Mouse (Mus musculus) ES-E14 (cell line): ENCODE measurements around the gene Fam25c. TPM values are rescaled to one million over a fixed set of nuclear protein-coding genes. Genes with fewer than 3 reads are reported as not detected.
"Not testable (repeated sequence)": the region's sequence is repeated elsewhere in the genome, so short reads cannot be mapped to it uniquely, and the experiment has no call there.

ENCODE experiments used
- DNase-seq: peaks from one replicate; pipeline ENCODE4 v3.0.0-alpha.2; 2013; ENCODE audit warnings: low read depth, low spot score
- H3K27ac ChIP-seq: 2 replicates; pipeline ENCODE4 v1.5.1; 2012; ENCODE audit warnings: low read depth, mild to moderate bottlenecking, low read length, moderate library complexity, mixed read lengths; ENCODE audit not compliant: poor library complexity, insufficient read depth, severe bottlenecking
- H3K36me3 ChIP-seq: 2 replicates; pipeline ENCODE4 v1.6.1; 2012; ENCODE audit warnings: mild to moderate bottlenecking, low read length, moderate library complexity, mixed read lengths; ENCODE audit not compliant: control insufficient read depth, poor library complexity, insufficient read depth, severe bottlenecking
- H3K4me1 ChIP-seq, 2 experiments: fragments of 150-350 bp in 1 of 2; sonication (generic) in 1 of 2; 2 replicates each; pipeline ENCODE4 v1.6.1; 2012; ENCODE audit warnings: low read length in 2 of 2, mild to moderate bottlenecking in 1 of 2, mixed read lengths in 1 of 2; ENCODE audit not compliant: control insufficient read depth in 2 of 2, insufficient read depth in 2 of 2, poor library complexity in 1 of 2
- H3K4me3 ChIP-seq, 2 experiments: fragments of 150-350 bp in 1 of 2; sonication (generic) in 1 of 2; 2 replicates each; pipeline ENCODE4 v1.5.1; 2012; ENCODE audit warnings: low read length in 2 of 2, low read depth in 1 of 2, mild to moderate bottlenecking in 1 of 2, mixed read lengths in 1 of 2; ENCODE audit not compliant: insufficient read depth in 1 of 2, poor library complexity in 1 of 2, severe bottlenecking in 1 of 2
- H3K9ac ChIP-seq: 2 replicates; pipeline ENCODE4 v1.6.1; 2012; ENCODE audit warnings: low read depth, mild to moderate bottlenecking, low read length, mixed read lengths; ENCODE audit not compliant: poor library complexity, insufficient read depth, severe bottlenecking
- H3K9me3 ChIP-seq: fragments of 150-350 bp; sonication (generic); 2 replicates; pipeline ENCODE4 v1.6.1; 2012; ENCODE audit warnings: low read depth, mild to moderate bottlenecking, low read length; ENCODE audit not compliant: control insufficient read depth, insufficient read depth
- CHD2 ChIP-seq: IDR thresholded peaks from 2 replicates; pipeline ENCODE4 v1.6.1; 2014; ENCODE audit warnings: mild to moderate bottlenecking, low read depth, low read length, inconsistent platforms
- HCFC1 ChIP-seq: IDR thresholded peaks from 2 replicates; pipeline ENCODE4 v1.6.1; 2012; ENCODE audit warnings: low read length, inconsistent platforms, borderline replicate concordance; ENCODE audit not compliant: insufficient read depth
- MAFK ChIP-seq: IDR thresholded peaks from 2 replicates; pipeline ENCODE4 v1.6.1; 2014; ENCODE audit warnings: mild to moderate bottlenecking, low read depth, low read length, inconsistent platforms; ENCODE audit not compliant: insufficient read depth
- ZC3H11A ChIP-seq: IDR thresholded peaks from 2 replicates; pipeline ENCODE4 v1.6.1; 2012; ENCODE audit warnings: low read depth, mild to moderate bottlenecking, inconsistent platforms, low read length, borderline replicate concordance
- ZNF384 ChIP-seq: IDR thresholded peaks from 2 replicates; pipeline ENCODE4 v1.6.1; 2012; ENCODE audit warnings: low read depth, low read length, inconsistent platforms
- in situ Hi-C, 2 experiments: fragments of 600-800 bp; cut with MboI; formaldehyde crosslinking; loops; one replicate each; pipeline ENCODE4 v1.15.1; 2025; ENCODE audit warnings: low sequenced_read_pairs in 2 of 2, inconsistent platforms in 1 of 2; ENCODE audit not compliant: unreplicated experiment in 2 of 2
- total RNA-seq: library from RNA; depleted of rRNA; stranded (reverse); fragments of 300-350 nt; gene quantifications from 2 replicates; pipeline ENCODE4 v1.2.3, GENCODE M21; 2012

Gene Fam25c
- total RNA-seq, 1 experiment = 145 TPM

DNA sequence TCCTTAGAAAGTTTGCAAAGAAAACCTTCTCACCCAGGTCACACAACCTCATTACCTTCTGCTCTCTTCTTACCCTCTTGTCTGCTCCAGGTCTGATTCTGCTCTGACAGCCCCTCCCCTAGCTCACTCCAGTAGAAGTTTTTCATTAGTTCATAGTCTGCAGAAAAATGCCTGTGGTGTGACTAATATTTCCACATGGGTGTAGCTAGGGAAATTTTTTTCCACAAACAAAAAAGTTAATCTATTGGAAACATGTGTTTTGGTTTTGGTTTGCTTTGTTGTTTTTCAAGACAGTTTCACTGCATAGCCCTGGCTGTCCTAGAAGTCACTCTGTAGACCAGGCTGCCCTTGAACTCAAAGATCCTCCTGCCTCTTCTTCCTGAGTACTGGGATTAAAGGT is 37.1 kb downstream of the Fam25c start:
- Histone ChIP-seq H3K9ac (no peak overlapping the region), H3K9me3 (no peaks in the 10 kb centered on the region), H3K4me3 (no peak overlapping the region), H3K27ac (no peak overlapping the region), H3K36me3 (peaks cover 15% of the 10 kb centered on the region), H3K4me1 (peaks cover 0 to 27% of the 10 kb centered on the region in 2 experiments)
- TF ChIP-seq ZNF384 = no peak
- TF ChIP-seq HCFC1 = no peak
- TF ChIP-seq MAFK = no peak
- TF ChIP-seq CHD2 = no peak
- TF ChIP-seq ZC3H11A = no peak
- DNase-seq = no peak
- in situ Hi-C loops = no loop called here

DNA sequence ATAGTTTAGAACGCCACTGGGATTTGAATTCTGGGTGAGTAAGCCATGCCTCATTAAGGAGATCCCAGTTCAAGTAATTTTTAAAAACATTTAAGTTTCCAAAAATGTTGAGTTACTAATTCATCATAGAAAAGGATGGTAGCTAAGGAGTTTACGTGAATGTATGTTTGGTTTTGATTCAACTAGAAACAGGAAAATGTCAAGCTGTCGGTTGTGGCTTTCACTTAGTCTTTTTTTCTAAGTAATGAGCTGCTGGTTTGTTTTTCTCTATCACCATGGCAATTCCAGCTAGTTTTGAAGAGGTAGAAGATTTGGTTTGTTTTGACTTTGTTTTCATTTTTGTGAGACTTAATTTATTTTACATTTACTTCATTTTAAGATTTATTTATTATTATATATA is 37.8 kb downstream of the Fam25c start:
- TF ChIP-seq CHD2 (no peak), HCFC1 (no peak), ZNF384 (no peak), MAFK (no peak)
- H3K9ac ChIP-seq = no peak overlapping the region
- peaks cover 0 to 27% of the 10 kb centered on the region in 2 experiments for H3K4me1 ChIP-seq
- H3K36me3 ChIP-seq = peaks cover 15% of the 10 kb centered on the region
- no peak overlapping the region for H3K27ac ChIP-seq
- H3K4me3 ChIP-seq = no peak overlapping the region
- in situ Hi-C loops = no loop called here
- no peak for DNase-seq
- H3K9me3 ChIP-seq = no peaks in the 10 kb centered on the region

DNA sequence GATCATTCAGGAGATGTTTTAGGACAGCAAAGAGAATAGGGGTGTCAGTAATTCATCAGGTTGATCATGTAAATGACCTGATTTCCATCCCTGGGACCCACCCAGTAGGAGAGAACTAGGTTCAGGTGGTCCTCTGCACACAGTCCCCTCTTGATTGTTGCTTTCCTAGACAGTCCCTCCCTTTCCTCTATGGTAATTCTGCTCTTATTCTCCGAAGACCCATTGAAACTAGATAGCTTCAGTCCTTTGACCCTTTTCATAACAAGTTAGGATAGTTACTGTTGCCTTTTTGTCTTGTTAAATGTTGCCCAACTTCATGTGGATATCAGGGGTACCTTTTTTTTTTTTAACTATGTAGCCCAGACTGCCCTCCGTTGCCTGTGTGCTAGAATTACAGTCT is 38.9 kb downstream of the Fam25c start:
- Histone ChIP-seq H3K4me3 (no peak overlapping the region), H3K4me1 (peaks cover 0 to 28% of the 10 kb centered on the region in 2 experiments), H3K9me3 (no peaks in the 10 kb centered on the region), H3K36me3 (peaks cover 12% of the 10 kb centered on the region), H3K9ac (no peak overlapping the region), H3K27ac (no peak overlapping the region)
- TF ChIP-seq MAFK (no peak), ZNF384 (peak; percentile 86)
- in situ Hi-C loops = no loop called here
- DNase-seq = no peak

DNA sequence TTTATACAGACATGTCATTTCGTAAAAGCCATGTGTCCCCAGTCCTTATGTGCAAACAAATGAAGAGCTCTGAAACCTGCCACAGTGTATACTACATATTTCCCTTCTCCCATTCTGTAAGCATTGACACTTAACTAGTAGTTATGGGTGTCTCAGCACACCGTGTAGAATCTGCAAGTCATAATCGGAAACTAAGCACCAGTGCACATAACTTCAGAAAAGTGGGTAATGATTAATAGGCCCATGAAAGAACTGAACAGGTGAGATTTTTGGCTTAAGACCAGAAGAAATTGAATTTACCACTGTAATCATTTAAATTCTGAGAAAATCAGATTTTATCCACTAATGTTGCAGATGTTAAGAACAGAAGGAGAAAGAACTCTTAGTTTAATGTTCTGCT is 40.4 kb downstream of the Fam25c start:
- H3K4me1 ChIP-seq = peaks cover 0 to 28% of the 10 kb centered on the region in 2 experiments
- DNase-seq = no peak
- no peak for TF ChIP-seq HCFC1
- TF ChIP-seq ZC3H11A = no peak
- TF ChIP-seq ZNF384 = no peak
- no peak for TF ChIP-seq MAFK
- no peak for TF ChIP-seq CHD2
- peak overlapping the region in 1 of 2 experiments; percentile 25; a peak in 1 of 4 replicates for H3K4me3 ChIP-seq
- in situ Hi-C loops = no loop called here
- H3K36me3 ChIP-seq = peaks cover 9% of the 10 kb centered on the region
- H3K9ac ChIP-seq = no peak overlapping the region
- no peak overlapping the region; the same call in 1 of the 2 replicates for H3K27ac ChIP-seq
- no peaks in the 10 kb centered on the region for H3K9me3 ChIP-seq

DNA sequence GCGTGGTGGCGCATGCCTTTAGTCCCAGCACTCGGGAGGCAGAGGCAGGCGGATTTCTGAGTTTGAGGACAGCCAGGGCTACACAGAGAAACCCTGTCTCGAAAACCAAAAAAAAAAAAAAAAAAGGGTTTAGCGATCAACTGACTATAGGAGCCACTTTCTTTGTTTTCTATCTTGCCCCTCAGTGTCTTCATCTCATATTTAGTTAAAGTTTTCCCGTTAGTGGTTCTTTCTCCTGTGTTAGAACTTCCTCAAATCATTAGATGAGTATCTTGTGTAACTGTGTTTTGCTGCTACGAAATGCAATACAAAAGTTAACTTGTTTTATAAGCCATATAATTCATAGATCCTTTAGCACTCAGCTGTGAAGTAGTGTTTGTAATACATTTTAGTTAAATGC is 40.9 kb downstream of the Fam25c start:
- peaks cover 0 to 28% of the 10 kb centered on the region in 2 experiments for H3K4me1 ChIP-seq
- DNase-seq, H3K27ac ChIP-seq, H3K36me3 ChIP-seq, H3K9me3 ChIP-seq, in situ Hi-C loops, H3K9ac ChIP-seq: not testable (repeated sequence)
- peak; percentile 64 for TF ChIP-seq ZNF384
- H3K4me3 ChIP-seq = peak overlapping the region in 1 of 2 experiments; percentile 38; a peak in 2 of 4 replicates
